Mouse (Mus musculus): Measurements from ENCODE around the gene Nedd9.

Gene Nedd9

GRCm38 (mm10) chr13:41409291-41409690, 77.9 kb downstream of the Nedd9 start:
- peak; percentile 75 for DNase-seq

GRCm38 (mm10) chr13:41408374-41408952, 78.7 kb downstream of the Nedd9 start:
- peak; percentile 83 for DNase-seq

- peak; percentile 53 for DNase-seq
These were observed 82.2 kb downstream of the Nedd9 start for GRCm38 (mm10) chr13:41405009-41405408.

- DNase-seq = peak; percentile 97
These were observed 83.3 kb downstream of the Nedd9 start for GRCm38 (mm10) chr13:41403838-41404237.

GRCm38 (mm10) chr13:41402441-41403003, 84.6 kb downstream of the Nedd9 start:
- DNase-seq = peak; percentile 94

GRCm38 (mm10) chr13:41401775-41402174, 85.4 kb downstream of the Nedd9 start:
- DNase-seq = peak; percentile 84

GRCm38 (mm10) chr13:41400289-41400688, 86.9 kb downstream of the Nedd9 start:
- DNase-seq = peak; percentile 43

- DNase-seq = peak; percentile 46
These were observed 95.0 kb downstream of the Nedd9 start for GRCm38 (mm10) chr13:41392191-41392590.

GRCm38 (mm10) chr13:41390698-41391097, 96.5 kb downstream of the Nedd9 start:
- DNase-seq = peak; percentile 24

- DNase-seq = peak; percentile 94
These were observed 100.6 kb downstream of the Nedd9 start for GRCm38 (mm10) chr13:41386581-41386980.

GRCm38 (mm10) chr13:41384896-41385295, 102.3 kb downstream of the Nedd9 start:
- DNase-seq = peak; percentile 84

GRCm38 (mm10) chr13:41382635-41383034, 104.5 kb downstream of the Nedd9 start:
- DNase-seq = no peak

GRCm38 (mm10) chr13:41381806-41382546, 105.2 kb downstream of the Nedd9 start:
- peak; percentile 80 for DNase-seq

- DNase-seq = peak; percentile 76
These were observed 105.9 kb downstream of the Nedd9 start for GRCm38 (mm10) chr13:41381041-41381805.

- peak; percentile 66 for DNase-seq
These were observed 107.2 kb downstream of the Nedd9 start for GRCm38 (mm10) chr13:41379951-41380465.

GRCm38 (mm10) chr13:41378462-41378861, 108.7 kb downstream of the Nedd9 start:
- peak; percentile 22 for DNase-seq

- DNase-seq = peak; percentile 74
These were observed 109.3 kb downstream of the Nedd9 start for GRCm38 (mm10) chr13:41377856-41378255.

GRCm38 (mm10) chr13:41377011-41377431, 110.1 kb downstream of the Nedd9 start:
- peak; percentile 61 for DNase-seq

- peak; percentile 4 for DNase-seq
These were observed 111.1 kb downstream of the Nedd9 start for GRCm38 (mm10) chr13:41376111-41376510.

- peak; percentile 70 for DNase-seq
These were observed 111.5 kb downstream of the Nedd9 start for GRCm38 (mm10) chr13:41375696-41376095.

GRCm38 (mm10) chr13:41374886-41375285, 112.3 kb downstream of the Nedd9 start:
- DNase-seq = peak; percentile 80

GRCm38 (mm10) chr13:41372555-41373460, 114.4 kb downstream of the Nedd9 start:
- peak; percentile 95 for DNase-seq
